Mouse (Mus musculus): ENCODE measurements at regions not wholly inside any gene's neighbourhood (a gene's known extent, or its start where the extent isn't known, plus 50 kb on each side); places are given as distances from the start of the nearest gene placed in this dataset.
"Not testable (repeated sequence)": the region's sequence is repeated elsewhere in the genome, so short reads cannot be mapped to it uniquely, and the experiment has no call there.

GRCm38 (mm10) chr7:138758386-138758785, 87.5 kb upstream of the Ppp2r2d start:
- DNase-seq (ENCODE audit: extremely low spot score, low spot score), result no peak

GRCm38 (mm10) chr7:138748442-138748841, 97.4 kb upstream of the Ppp2r2d start:
- no peak for DNase-seq (ENCODE audit: extremely low spot score, low spot score)

GRCm38 (mm10) chr7:138746616-138747015, 99.3 kb upstream of the Ppp2r2d start:
- DNase-seq (ENCODE audit: extremely low spot score, low spot score), result peak; percentile 32

- DNase-seq (ENCODE audit: extremely low spot score, low spot score), result no peak
Measured at GRCm38 (mm10) chr7:138742516-138742845, 103.4 kb upstream of the Ppp2r2d start.

- DNase-seq (ENCODE audit: extremely low spot score, low spot score), result no peak
Measured at GRCm38 (mm10) chr7:138741816-138742515, 103.9 kb upstream of the Ppp2r2d start.

GRCm38 (mm10) chr7:138734254-138734653, 111.6 kb upstream of the Ppp2r2d start:
- peak; percentile 46 for DNase-seq (ENCODE audit: extremely low spot score, low spot score)

- DNase-seq (ENCODE audit: extremely low spot score, low spot score), result no peak
Measured at GRCm38 (mm10) chr7:138724829-138725228, 121.0 kb upstream of the Ppp2r2d start.

- no peak for DNase-seq (ENCODE audit: extremely low spot score, low spot score)
Measured at GRCm38 (mm10) chr7:138719608-138720007, 126.3 kb upstream of the Ppp2r2d start.

GRCm38 (mm10) chr7:138719115-138719514, 126.8 kb upstream of the Ppp2r2d start:
- no peak for DNase-seq (ENCODE audit: extremely low spot score, low spot score)

GRCm38 (mm10) chr7:138714731-138715130, 131.1 kb upstream of the Ppp2r2d start:
- DNase-seq (ENCODE audit: extremely low spot score, low spot score), result no peak

- no peak for DNase-seq (ENCODE audit: extremely low spot score, low spot score)
Measured at GRCm38 (mm10) chr7:138708373-138708772, 137.5 kb upstream of the Ppp2r2d start.

- DNase-seq (ENCODE audit: extremely low spot score, low spot score), result not testable (repeated sequence)
Measured at GRCm38 (mm10) chr7:138699599-138699998, 146.3 kb upstream of the Ppp2r2d start.

- no peak for DNase-seq (ENCODE audit: extremely low spot score, low spot score)
Measured at GRCm38 (mm10) chr7:138682161-138682560, 163.7 kb upstream of the Ppp2r2d start.

GRCm38 (mm10) chr7:138680530-138680929, 165.3 kb upstream of the Ppp2r2d start:
- DNase-seq (ENCODE audit: extremely low spot score, low spot score), result no peak

- DNase-seq (ENCODE audit: extremely low spot score, low spot score), result no peak
Measured at GRCm38 (mm10) chr7:138679575-138679974, 166.3 kb upstream of the Ppp2r2d start.

- DNase-seq (ENCODE audit: extremely low spot score, low spot score), result no peak
Measured at GRCm38 (mm10) chr7:138672959-138673358, 172.9 kb upstream of the Ppp2r2d start.

- no peak for DNase-seq (ENCODE audit: extremely low spot score, low spot score)
Measured at GRCm38 (mm10) chr7:138668337-138668736, 177.5 kb upstream of the Ppp2r2d start.

GRCm38 (mm10) chr7:138660124-138660523, 185.8 kb upstream of the Ppp2r2d start:
- no peak for DNase-seq (ENCODE audit: extremely low spot score, low spot score)

- no peak for DNase-seq (ENCODE audit: extremely low spot score, low spot score)
Measured at GRCm38 (mm10) chr7:138657521-138657920, 188.4 kb upstream of the Ppp2r2d start.

GRCm38 (mm10) chr7:138657076-138657475, 188.8 kb upstream of the Ppp2r2d start:
- no peak for DNase-seq (ENCODE audit: extremely low spot score, low spot score)

GRCm38 (mm10) chr7:138655940-138656339, 189.9 kb upstream of the Ppp2r2d start:
- DNase-seq (ENCODE audit: extremely low spot score, low spot score), result no peak

GRCm38 (mm10) chr7:138650946-138651345, 194.9 kb upstream of the Ppp2r2d start:
- DNase-seq (ENCODE audit: extremely low spot score, low spot score), result no peak

GRCm38 (mm10) chr7:138647636-138648035, 198.2 kb upstream of the Ppp2r2d start:
- DNase-seq (ENCODE audit: extremely low spot score, low spot score), result no peak

Measured in neural tube, embryonic 10.5 days (tissue).